ENCODE assay signal across 27 mouse cellular contexts in genomic region chr6:99573343-99573742, GRCm38 (mm10). TPM values are rescaled to one million over a fixed set of nuclear protein-coding genes. Genes with fewer than 3 reads are reported as not detected.
DNase-seq lines count a peak whose midpoint lies in the region; ATAC-seq and TF ChIP-seq lines count a peak whose summit lies in the region.
"Had no signal": no experiment of that assay in that cellular context is flagged by ENCODE, and none has a peak within 500 bp of the region (broad histone marks: within the 10 kb centered on the region; RNA-seq: fewer than 3 reads in every experiment).

No protein-coding gene starts in this region.

- no peak overlapping the region for H3K4me3 ChIP-seq in heart, adult 2 months
- no peak overlapping the region for H3K4me3 ChIP-seq in liver, postnatal 0 days (ENCODE audit: low read depth, low read length)
- H3K4me3 ChIP-seq in liver, embryonic 12.5 days: no peak overlapping the region
- H3K4me3 ChIP-seq in CH12.LX (replicated peaks in 1 of 3; ENCODE audit: low read depth in 2 of 3, low read length in 2 of 3, poor library complexity in 1 of 3): no peak overlapping the region
- H3K4me3 ChIP-seq in midbrain, embryonic 10.5 days: no peak overlapping the region
- H3K4me3 ChIP-seq: embryonic facial prominence, embryonic 13.5 days; erythroblast, embryonic 14.5 days; forebrain, embryonic 12.5 days; heart, embryonic 10.5 days; intestine, embryonic 15.5 days; limb, embryonic 10.5 days had no signal

- TF ChIP-seq EP300 in heart, adult 2 months (IDR thresholded peaks at IDR 0.05; ENCODE audit: insufficient read depth, low read depth, low read length): no peak
- no peak for TF ChIP-seq EP300 in liver, postnatal 0 days (IDR thresholded peaks at IDR 0.05; ENCODE audit: low read depth)
- no peak for TF ChIP-seq EP300 in CH12.LX (IDR thresholded peaks at IDR 0.05; ENCODE audit: low read length)

- dilution Hi-C loops in CH12.LX (cut with MboI; ENCODE audit: extremely low pct_ligation_motif_present, extremely low pct_unique_long_range_greater_than_20kb, low sequenced_read_pairs): no loop called here

- no peaks in the 10 kb centered on the region for H3K27me3 ChIP-seq in heart, adult 2 months (ENCODE audit: control insufficient read depth, insufficient read depth, low read length)
- H3K27me3 ChIP-seq in liver, postnatal 0 days (ENCODE audit: insufficient read depth, low read length): no peaks in the 10 kb centered on the region
- no peaks in the 10 kb centered on the region for H3K27me3 ChIP-seq in liver, embryonic 12.5 days (replicated peaks)
- H3K27me3 ChIP-seq in CH12.LX (replicated peaks): no peaks in the 10 kb centered on the region
- no peaks in the 10 kb centered on the region for H3K27me3 ChIP-seq in midbrain, embryonic 10.5 days (ENCODE audit: low read depth, poor library complexity, severe bottlenecking)
- H3K27me3 ChIP-seq: embryonic facial prominence, embryonic 13.5 days; forebrain, embryonic 12.5 days; intestine, embryonic 15.5 days had no signal

- 93% methylated on average over 2 of the region's 2 CpGs for WGBS in heart, adult 2 months
- WGBS in liver, postnatal 0 days (ENCODE audit: insufficient replicate concordance): 70% methylated on average over 2 of the region's 2 CpGs
- WGBS in liver, embryonic 12.5 days (ENCODE audit: insufficient replicate concordance): 67% methylated on average over 2 of the region's 2 CpGs
- 87% methylated on average over 2 of the region's 2 CpGs for WGBS in midbrain, embryonic 10.5 days

- H3K9ac ChIP-seq in heart, adult 2 months (ENCODE audit: low read depth, low read length): no peak overlapping the region
- no peak overlapping the region for H3K9ac ChIP-seq in liver, postnatal 0 days (replicated peaks)
- H3K9ac ChIP-seq in liver, embryonic 12.5 days: no peak overlapping the region
- H3K9ac ChIP-seq in CH12.LX (ENCODE audit: insufficient read depth, low read depth): no peak overlapping the region
- H3K9ac ChIP-seq: embryonic facial prominence, embryonic 13.5 days; forebrain, embryonic 12.5 days; hindbrain, embryonic 14.5 days; intestine, embryonic 15.5 days had no signal

- ATAC-seq in liver, postnatal 0 days: no peak
- no peak for ATAC-seq in liver, embryonic 12.5 days
- ATAC-seq: intestine, embryonic 15.5 days had no signal

- no peaks in the 10 kb centered on the region for H3K36me3 ChIP-seq in heart, adult 2 months (ENCODE audit: control insufficient read depth, insufficient read depth, low read length)
- no peaks in the 10 kb centered on the region for H3K36me3 ChIP-seq in liver, postnatal 0 days (replicated peaks; ENCODE audit: insufficient read depth, low read length)
- no peaks in the 10 kb centered on the region for H3K36me3 ChIP-seq in liver, embryonic 12.5 days
- no peaks in the 10 kb centered on the region for H3K36me3 ChIP-seq in CH12.LX (replicated peaks in 1 of 2; ENCODE audit: control insufficient read depth in 1 of 2, insufficient read depth in 1 of 2, low read length in 1 of 2)
- H3K36me3 ChIP-seq in midbrain, embryonic 10.5 days: no peaks in the 10 kb centered on the region
- H3K36me3 ChIP-seq: embryonic facial prominence, embryonic 13.5 days; forebrain, embryonic 12.5 days; G1E; heart, embryonic 10.5 days; intestine, embryonic 15.5 days; limb, embryonic 10.5 days had no signal

- intact Hi-C loops in heart, adult 2 months (cut with DNase I): no loop called here

- no peaks in the 10 kb centered on the region for H3K9me3 ChIP-seq in liver, postnatal 0 days (ENCODE audit: low read length)
- no peaks in the 10 kb centered on the region for H3K9me3 ChIP-seq in liver, embryonic 12.5 days (replicated peaks)
- no peaks in the 10 kb centered on the region for H3K9me3 ChIP-seq in CH12.LX (replicated peaks; ENCODE audit: low read length)
- H3K9me3 ChIP-seq in midbrain, embryonic 10.5 days (replicated peaks): no peaks in the 10 kb centered on the region
- H3K9me3 ChIP-seq: embryonic facial prominence, embryonic 13.5 days; forebrain, embryonic 12.5 days; G1E; heart, embryonic 10.5 days; intestine, embryonic 15.5 days; limb, embryonic 10.5 days had no signal

- no peaks in the 10 kb centered on the region for H3K4me1 ChIP-seq in heart, adult 2 months (ENCODE audit: control insufficient read depth, insufficient read depth, low read length)
- no peaks in the 10 kb centered on the region for H3K4me1 ChIP-seq in liver, postnatal 0 days (ENCODE audit: insufficient read depth)
- no peaks in the 10 kb centered on the region for H3K4me1 ChIP-seq in liver, embryonic 12.5 days
- H3K4me1 ChIP-seq in CH12.LX (ENCODE audit: control insufficient read depth in 1 of 2, insufficient read depth in 2 of 2): no peaks in the 10 kb centered on the region
- H3K4me1 ChIP-seq in midbrain, embryonic 10.5 days: no peaks in the 10 kb centered on the region
- H3K4me1 ChIP-seq: forebrain, embryonic 12.5 days; intestine, embryonic 15.5 days; limb, embryonic 10.5 days had no signal

- no peak overlapping the region for H3K27ac ChIP-seq in heart, adult 2 months
- no peak overlapping the region for H3K27ac ChIP-seq in liver, postnatal 0 days (ENCODE audit: low read depth)
- no peak overlapping the region for H3K27ac ChIP-seq in liver, embryonic 12.5 days
- H3K27ac ChIP-seq in CH12.LX (ENCODE audit: insufficient read depth, low read depth): no peak overlapping the region
- H3K27ac ChIP-seq in midbrain, embryonic 10.5 days (replicated peaks): no peak overlapping the region
- H3K27ac ChIP-seq: embryonic facial prominence, embryonic 13.5 days; forebrain, embryonic 12.5 days; heart, embryonic 10.5 days; hindbrain, embryonic 14.5 days; intestine, embryonic 15.5 days; limb, embryonic 10.5 days; macrophage had no signal

- TF ChIP-seq CTCF in heart, adult 2 months (IDR thresholded peaks at IDR 0.05): peak; percentile 28; the same call in 1 of the 2 replicates
- TF ChIP-seq CTCF in liver, postnatal 0 days (IDR thresholded peaks at IDR 0.05; ENCODE audit: low read depth): peak; percentile 37
- TF ChIP-seq CTCF in CH12.LX (conservative IDR thresholded peaks at IDR 0.05 in 1 of 2, IDR thresholded peaks at IDR 0.05 in 1 of 2; ENCODE audit: low read depth in 2 of 2, low read length in 2 of 2): peak in 1 of 2 experiments; percentile 68; a peak in 2 of 4 replicates

- no peak for TF ChIP-seq POLR2A in heart, adult 2 months (IDR thresholded peaks at IDR 0.05; ENCODE audit: insufficient read depth, low read depth, low read length)
- TF ChIP-seq POLR2A in CH12.LX (IDR thresholded peaks at IDR 0.05; ENCODE audit: low read depth, low read length): no peak

- H3K79me2 ChIP-seq in heart, adult 2 months (replicated peaks; ENCODE audit: control insufficient read depth, insufficient read depth, low read length): no peaks in the 10 kb centered on the region
- H3K79me2 ChIP-seq in CH12.LX (replicated peaks; ENCODE audit: control insufficient read depth, extremely low read depth, insufficient read depth, poor library complexity, severe bottlenecking): no peaks in the 10 kb centered on the region

- TF ChIP-seq RAD21 in CH12.LX (IDR thresholded peaks at IDR 0.05; ENCODE audit: low read depth, low read length): peak; percentile 17

- DNase-seq in heart, adult 2 months: no peak
- no peak for DNase-seq in heart, adult 9 months (ENCODE audit: low spot score in 2 of 2)
- DNase-seq in liver, postnatal 0 days: no peak
- no peak for DNase-seq in CH12.LX (ENCODE audit: extremely low read depth)
- peak; percentile 26 for DNase-seq in R1 (ENCODE audit: low read depth, low spot score)
- no peak for DNase-seq in adrenal gland, adult (ENCODE audit: inconsistent age in 2 of 2, low spot score in 1 of 2)
- DNase-seq in midbrain, embryonic 10.5 days (ENCODE audit: low spot score): no peak
- DNase-seq: adrenal gland, postnatal 25 days; cerebellum, adult 8-10 months; cerebellum, postnatal 36 days; embryo, embryonic 11 days; gastrocnemius, postnatal 25 days; heart, postnatal 4 days; kidney, postnatal 4 days; lung, adult 2 months; right cerebral cortex, postnatal 14 days; spleen, adult 18-20 months had no signal

- no peak overlapping the region for H3K4me2 ChIP-seq in liver, postnatal 0 days (ENCODE audit: low read depth, low read length)
- H3K4me2 ChIP-seq in liver, embryonic 12.5 days: no peak overlapping the region
- H3K4me2 ChIP-seq in CH12.LX (ENCODE audit: insufficient read depth, low read depth, poor library complexity, severe bottlenecking): no peak overlapping the region
- H3K4me2 ChIP-seq: embryonic facial prominence, embryonic 13.5 days; forebrain, embryonic 12.5 days; hindbrain, embryonic 14.5 days; intestine, embryonic 15.5 days had no signal

- in situ Hi-C loops in CH12.LX (cut with MboI; ENCODE audit: low pct_ligation_motif_present, low pct_unique_long_range_greater_than_20kb, low sequenced_read_pairs): no loop called here

TF ChIP-seq in CH12.LX, 34 proteins besides CTCF, POLR2A, EP300 and RAD21:
- TF ChIP-seq UBTF (IDR thresholded peaks at IDR 0.05; ENCODE audit: low read depth, low read length) (no peak), SMC3 (IDR thresholded peaks at IDR 0.05; ENCODE audit: low read depth, low read length) (peak; percentile 27)

RNA-seq across cellular contexts. Expression of gene Foxp1, which starts 50.8 kb away (rescaled TPM):
- total RNA-seq in heart, adult 2 months (2021): 10 to 100 TPM; 26.4 to 31.6 TPM
- 22.9 and 29.1 TPM in 2 replicates for polyA plus RNA-seq in heart, adult 2 months (2012; rRNA removed)
- 18.4 and 18.9 TPM in 2 replicates for polyA plus RNA-seq in liver, postnatal 0 days (2015; fragmentation: Nextera tagmentation; extraction: Ambion mirVana)
- 25.5 and 29.3 TPM in 2 replicates for polyA plus RNA-seq in liver, embryonic 12.5 days (2016; fragmentation: Nextera tagmentation; extraction: Ambion mirVana)
- total RNA-seq in CH12.LX (2012; rRNA removed): 75.1 and 105 TPM in 2 replicates
- total RNA-seq in CH12.LX (2014; rRNA removed): 59.5 and 66.5 TPM in 2 replicates
- 75.6 and 87.4 TPM in 2 replicates for polyA plus RNA-seq in CH12.LX (2012; ENCODE audit: insufficient read length, low read depth)
- 63.7 and 75.4 TPM in 2 replicates for polyA plus RNA-seq in midbrain, embryonic 10.5 days (2016; fragmentation: Nextera tagmentation; extraction: Ambion mirVana)
